Comparison of ENCODE assay signal across 8 mouse cellular contexts in the genomic region with DNA sequence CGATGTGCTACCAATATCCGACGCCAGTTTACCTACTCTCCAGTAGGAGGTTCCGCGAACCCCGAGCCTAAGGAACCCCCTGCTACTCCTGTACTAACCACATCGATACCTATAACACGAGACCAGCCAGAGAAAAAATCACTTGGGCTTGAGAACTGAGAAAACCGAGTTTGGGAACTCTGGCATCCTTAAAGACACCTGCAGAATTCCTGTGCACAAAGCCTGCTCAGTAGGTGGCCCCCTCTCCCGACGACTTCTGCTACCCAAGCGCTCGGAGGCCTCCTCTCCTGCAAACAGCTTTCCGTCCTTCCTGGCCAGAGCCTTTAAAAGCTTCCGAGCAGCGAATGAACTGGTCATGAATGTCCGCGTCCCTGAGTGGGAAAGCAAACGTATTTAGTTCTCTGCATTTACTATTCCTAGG. TPM values are rescaled to one million over a fixed set of nuclear protein-coding genes. Genes with fewer than 3 reads are reported as not detected.
DNase-seq lines count a peak whose midpoint lies in the region; ATAC-seq and TF ChIP-seq lines count a peak whose summit lies in the region.

No protein-coding gene starts in this region.

- DNase-seq in kidney, adult 2 months = peak; percentile 70
- no peak for DNase-seq in kidney, adult 11 months
- peak; percentile 44 to 51 for DNase-seq in adrenal gland, postnatal 36 days
- DNase-seq in kidney, postnatal 25 days = peak; percentile 66 to 80
- peak; percentile 57 for DNase-seq in testis, postnatal 10 days (ENCODE audit: low spot score)
- DNase-seq in spleen, postnatal 14 days (ENCODE audit: low spot score in 2 of 2) = no peak

- no peaks in the 10 kb centered on the region for H3K27me3 ChIP-seq in kidney, adult 2 months (replicated peaks; ENCODE audit: control insufficient read depth, insufficient read depth, low read length)
- H3K27me3 ChIP-seq in heart, embryonic 12.5 days (replicated peaks) = peaks cover 28% of the 10 kb centered on the region
- H3K27me3 ChIP-seq in megakaryocyte, embryonic 14.5 days (replicated peaks) = peaks cover 61% of the 10 kb centered on the region

- 0 out of 2 replicates have a peak, but pooled peaks cover 9% of the 10 kb centered on the region for H3K4me1 ChIP-seq in kidney, adult 2 months (ENCODE audit: control insufficient read depth, insufficient read depth, low read length)
- peaks cover 7% of the 10 kb centered on the region for H3K4me1 ChIP-seq in heart, embryonic 12.5 days (replicated peaks)
- H3K4me1 ChIP-seq in megakaryocyte, embryonic 14.5 days = peaks cover 25% of the 10 kb centered on the region

- H3K36me3 ChIP-seq in kidney, adult 2 months (ENCODE audit: control insufficient read depth, insufficient read depth, low read length) = no peaks in the 10 kb centered on the region
- H3K36me3 ChIP-seq in heart, embryonic 12.5 days = no peaks in the 10 kb centered on the region
- no peaks in the 10 kb centered on the region for H3K36me3 ChIP-seq in megakaryocyte, embryonic 14.5 days (replicated peaks; ENCODE audit: low read length)

- peak; percentile 43 for TF ChIP-seq CTCF in kidney, adult 2 months (conservative IDR thresholded peaks at IDR 0.05; ENCODE audit: insufficient read depth, insufficient read length, low read depth, low read length)

- peak overlapping the region; percentile 34; the same call in 1 of the 2 replicates for H3K27ac ChIP-seq in kidney, adult 2 months (ENCODE audit: insufficient read depth, low read depth, low read length)
- no peak overlapping the region for H3K27ac ChIP-seq in heart, embryonic 12.5 days (ENCODE audit: poor library complexity, severe bottlenecking)

- TF ChIP-seq POLR2A in kidney, adult 2 months (IDR thresholded peaks at IDR 0.05; ENCODE audit: low read depth, low read length) = no peak

- ATAC-seq in heart, embryonic 12.5 days (ENCODE audit: insufficient number of reproducible peaks, low FRiP score) = peak; percentile 12; the same call in 1 of the 2 replicates

- H3K9me3 ChIP-seq in heart, embryonic 12.5 days (replicated peaks) = no peaks in the 10 kb centered on the region
- no peaks in the 10 kb centered on the region for H3K9me3 ChIP-seq in megakaryocyte, embryonic 14.5 days

- H3K4me2 ChIP-seq in heart, embryonic 12.5 days = peak overlapping the region; percentile 100

- H3K9ac ChIP-seq in heart, embryonic 12.5 days = peak overlapping the region; percentile 33

- WGBS in kidney, adult 2 months = under 1% methylated on average over 19 of the region's 19 CpGs
- 0% methylated on average over 19 of the region's 19 CpGs for WGBS in heart, embryonic 12.5 days

- peak overlapping the region; percentile 63 for H3K4me3 ChIP-seq in kidney, adult 2 months (ENCODE audit: insufficient read depth, low read depth, low read length)
- peak overlapping the region; percentile 80 for H3K4me3 ChIP-seq in heart, embryonic 12.5 days
- H3K4me3 ChIP-seq in megakaryocyte, embryonic 14.5 days (replicated peaks) = peak overlapping the region; percentile 94

RNA-seq across cellular contexts. Expression of gene Rhpn2, which starts 0.7 kb away (rescaled TPM):
- 7.5 and 8.7 TPM in 2 replicates for polyA plus RNA-seq in kidney, adult 2 months (2012; rRNA removed)
- 1 to 10 TPM; 1.7 to 2.9 TPM for total RNA-seq in adrenal gland, postnatal 36 days (2021)
- polyA plus RNA-seq in heart, embryonic 12.5 days (2016; fragmentation: Nextera tagmentation; extraction: Ambion mirVana) = 8.4 and 9.6 TPM in 2 replicates
- polyA plus RNA-seq in megakaryocyte, embryonic 14.5 days (2012; ENCODE audit: insufficient read depth, low replicate concordance) = not detected in 2 replicates

RNA-seq across cellular contexts. Expression of gene Gpatch1, which starts 15.0 kb away (rescaled TPM):
- 4.2 and 5.3 TPM in 2 replicates for polyA plus RNA-seq in kidney, adult 2 months (2012; rRNA removed)
- total RNA-seq in adrenal gland, postnatal 36 days (2021) = 10 to 100 TPM; 14.9 to 17.5 TPM
- 12.5 and 13.3 TPM in 2 replicates for polyA plus RNA-seq in heart, embryonic 12.5 days (2016; fragmentation: Nextera tagmentation; extraction: Ambion mirVana)
- polyA plus RNA-seq in megakaryocyte, embryonic 14.5 days (2012; ENCODE audit: insufficient read depth, low replicate concordance) = 4.0 and 8.6 TPM in 2 replicates

Comparison
In these comparisons a context has a peak if more than half of its experiments do, and no peak if none do; other contexts are left out.
1. DNase-seq: peak in kidney, adult 2 months (single experiment), adrenal gland, postnatal 36 days (2 of 2), kidney, postnatal 25 days (2 of 2) and testis, postnatal 10 days (single experiment); none in kidney, adult 11 months (single experiment) and spleen, postnatal 14 days (0 of 2).
2. Peak in every context shown above with its lines, with median percentiles within 50 percentile points of each other: H3K4me3 ChIP-seq.